Mouse (Mus musculus) lung, adult 2 months (tissue): Measurements from ENCODE around the gene Cd83. TPM values are rescaled to one million over a fixed set of nuclear protein-coding genes. Genes with fewer than 3 reads are reported as not detected.

Experiments used
- DNase-seq: peaks from one replicate; pipeline ENCODE4 v3.0.0; 2022
- H3K4me1 ChIP-seq: fragments of 200-500 bp; 2 replicates; pipeline ENCODE4 v1.6.1; 2011; ENCODE audit warnings: low read length; ENCODE audit not compliant: control insufficient read depth, insufficient read depth
- H3K4me3 ChIP-seq: fragments of 200-500 bp; replicated peaks from 2 replicates; pipeline ENCODE3; 2011; ENCODE audit warnings: low read depth, mild to moderate bottlenecking, control low read depth, low read length; ENCODE audit errors: extremely low read depth
- CTCF ChIP-seq: fragments of 200-500 bp; IDR thresholded peaks from 2 replicates; pipeline ENCODE4 v1.5.1; 2011; ENCODE audit warnings: mild to moderate bottlenecking, low read length, control low read depth; ENCODE audit not compliant: insufficient read depth
- POLR2A ChIP-seq: fragments of 200-500 bp; IDR thresholded peaks from 2 replicates; pipeline ENCODE4 v1.6.1; 2011; ENCODE audit warnings: low read depth, mild to moderate bottlenecking, control low read depth, low read length, borderline replicate concordance; ENCODE audit errors: extremely low read depth
- WGBS: fragments of 180-500 bp; shearing (Covaris S2); methylation state at CpG from one replicate; pipeline ENCODE4 v1.1.7; 2018; 5-methylcytosine and 5-hydroxymethylcytosine counted together
- polyA plus RNA-seq: library from polyadenylated mRNA; depleted of rRNA; stranded (reverse); fragments of >200 nt; gene quantifications from 2 replicates; pipeline ENCODE4 v1.2.3, GENCODE M21; 2012; rRNA removed

Gene Cd83
- polyA plus RNA-seq, 1 experiment, result 6.9 TPM

- H3K4me1 ChIP-seq, result no peaks in the 10 kb centered on the region
- no peak overlapping the region for H3K4me3 ChIP-seq
- 84% methylated on average over 4 of the region's 4 CpGs for WGBS
- DNase-seq, result no peak
- TF ChIP-seq POLR2A, result no peak
- TF ChIP-seq CTCF, result no peak
Observed at GRCm38 (mm10) chr13:43851108-43851507, 66.5 kb downstream of the Cd83 start.

Other genes with a start within 250 kb of the Cd83 start
- 23.2 and 24.3 TPM in 2 replicates for gene Mcur1, start 224.6 kb upstream of the Cd83 start, polyA plus RNA-seq
- 0.07 TPM in 1 of 2 replicates, not detected in the other for gene Rnf182, start 169.1 kb upstream of the Cd83 start, polyA plus RNA-seq